Mouse (Mus musculus): Measurements from ENCODE around the gene D11Wsu47e. TPM values are rescaled to one million over a fixed set of nuclear protein-coding genes. Genes with fewer than 3 reads are reported as not detected.
A peak's percentile ranks its signal among the peaks of the same experiment; 100 is the strongest.

D11Wsu47e gene
- total RNA-seq, 2 experiments from 2014 or later: 12.7 to 13.5 TPM

DNA sequence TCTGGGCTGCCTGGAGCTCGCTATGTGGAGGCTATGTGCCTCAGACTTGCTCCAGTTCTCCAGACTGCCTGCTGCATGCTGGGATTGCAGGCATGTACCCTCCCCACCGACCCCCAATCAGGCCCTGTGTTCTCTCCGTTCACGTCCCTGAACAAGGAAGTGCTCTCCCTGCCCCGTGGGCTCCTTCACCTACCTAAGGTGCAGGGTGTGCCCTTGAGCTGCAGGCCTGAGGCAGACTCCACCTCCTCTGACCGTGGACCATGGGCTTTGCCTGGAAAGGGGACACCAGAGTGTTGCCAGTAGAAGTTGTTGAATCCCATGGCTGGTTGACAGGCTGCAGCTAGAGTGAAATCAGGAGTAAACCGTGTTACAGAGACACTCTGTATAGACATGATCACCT is 15.4 kb downstream of the D11Wsu47e start:
- no peak for DNase-seq (ENCODE audit: low spot score in 2 of 2)

DNA sequence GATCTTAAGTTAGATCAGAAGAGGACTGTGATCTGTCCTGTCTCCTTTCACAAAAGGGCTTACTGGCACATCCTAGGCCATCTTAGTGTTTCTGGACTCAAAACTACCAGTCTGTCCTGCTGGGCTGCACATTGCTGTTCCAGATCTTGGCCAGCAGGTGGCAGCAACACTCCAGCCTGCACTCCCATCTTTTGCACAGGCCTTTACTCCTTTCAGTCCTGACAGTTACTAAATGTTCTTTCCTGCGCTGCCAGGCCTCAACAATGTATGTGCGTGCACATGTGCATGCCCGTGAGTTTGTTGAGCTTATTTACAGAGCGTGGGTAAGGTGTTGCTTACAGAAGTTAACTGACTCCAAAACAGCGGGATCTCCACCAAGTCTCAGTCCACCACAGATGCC is 19.5 kb downstream of the D11Wsu47e start:
- peak; percentile 81 to 86 for DNase-seq (ENCODE audit: low spot score in 2 of 2)

DNA sequence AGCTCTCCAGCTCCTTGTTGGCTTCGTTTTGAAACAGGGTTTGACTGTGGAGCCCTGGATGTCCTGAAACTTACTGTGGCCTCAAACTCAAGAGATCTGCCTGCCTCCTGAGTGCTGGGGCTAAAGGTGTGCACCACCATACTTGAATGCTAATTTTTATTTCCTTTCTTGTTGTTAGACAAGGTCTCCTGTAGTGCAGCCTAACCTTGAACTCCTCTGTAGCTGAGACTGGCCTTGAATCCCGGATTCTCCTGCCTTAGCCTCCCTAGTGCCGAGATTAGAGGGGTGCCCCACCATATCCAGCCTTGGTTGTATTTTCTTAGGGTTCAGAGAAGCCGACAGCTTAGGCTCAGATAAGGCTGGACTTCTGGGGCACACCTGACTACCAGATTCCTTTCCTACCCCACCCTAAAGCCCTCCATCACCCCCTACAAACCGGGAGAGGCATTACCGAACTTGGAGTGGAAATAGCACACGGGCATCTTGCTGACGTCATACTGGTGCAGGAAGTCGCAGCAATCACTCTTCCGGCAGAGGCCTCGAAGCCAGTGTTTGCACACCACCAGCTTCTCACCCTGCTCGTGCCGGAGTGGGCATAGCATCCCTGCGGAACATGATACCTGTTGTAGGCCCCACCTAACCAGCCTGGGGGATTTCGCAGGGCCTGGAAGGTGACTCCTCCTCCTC is 21.9 kb downstream of the D11Wsu47e start:
- DNase-seq (ENCODE audit: low spot score in 2 of 2): no peak

DNA sequence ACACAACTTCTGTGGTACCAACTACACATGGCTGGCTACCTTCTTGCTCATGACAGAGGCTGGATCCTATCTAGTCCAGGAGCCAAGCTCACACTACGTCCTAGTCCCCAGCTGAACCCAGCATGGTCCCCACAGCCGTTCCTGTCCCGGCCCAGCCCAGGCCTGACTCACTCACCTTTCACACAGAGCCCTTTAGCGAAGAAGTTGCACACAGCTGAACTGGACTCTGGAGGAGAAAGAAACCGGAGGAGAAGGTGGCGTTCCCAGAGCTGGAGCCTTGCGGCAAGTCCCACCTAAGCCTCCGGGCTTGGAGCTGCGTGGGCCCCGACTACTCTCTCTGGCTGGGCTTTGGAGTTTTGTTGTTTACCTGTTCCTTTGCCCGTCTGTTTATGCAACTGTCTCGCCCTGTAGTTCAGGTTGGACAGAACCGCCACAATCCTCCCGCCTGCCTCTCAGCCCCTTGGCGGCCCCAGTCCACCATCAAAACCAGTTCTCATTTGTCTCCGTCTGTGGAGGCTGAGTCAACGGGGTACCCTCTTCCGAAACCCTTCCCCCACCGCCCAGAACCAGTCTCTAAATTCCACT is 24.5 kb downstream of the D11Wsu47e start:
- DNase-seq (ENCODE audit: low spot score in 2 of 2): no peak

DNA sequence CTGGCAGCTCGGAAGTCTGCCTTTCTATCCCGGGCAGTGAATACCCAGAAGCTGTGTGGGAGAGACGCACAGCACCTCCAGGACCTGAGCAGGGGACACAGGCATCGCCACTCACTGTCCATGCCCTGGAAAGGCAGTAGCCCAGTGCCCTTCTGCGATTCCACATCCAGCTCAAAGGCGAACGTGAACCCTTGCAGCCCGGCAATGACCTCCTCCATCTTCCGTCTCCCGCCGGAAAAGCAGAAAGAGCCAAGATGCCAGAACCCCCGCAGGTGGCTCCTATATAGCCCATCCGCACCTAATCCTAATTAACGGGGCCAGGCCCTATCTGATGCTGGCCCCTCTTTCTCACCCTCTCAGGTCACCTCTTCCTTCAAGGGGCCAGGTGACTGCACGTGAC is 25.1 kb downstream of the D11Wsu47e start:
- no peak for DNase-seq (ENCODE audit: low spot score in 2 of 2)

DNA sequence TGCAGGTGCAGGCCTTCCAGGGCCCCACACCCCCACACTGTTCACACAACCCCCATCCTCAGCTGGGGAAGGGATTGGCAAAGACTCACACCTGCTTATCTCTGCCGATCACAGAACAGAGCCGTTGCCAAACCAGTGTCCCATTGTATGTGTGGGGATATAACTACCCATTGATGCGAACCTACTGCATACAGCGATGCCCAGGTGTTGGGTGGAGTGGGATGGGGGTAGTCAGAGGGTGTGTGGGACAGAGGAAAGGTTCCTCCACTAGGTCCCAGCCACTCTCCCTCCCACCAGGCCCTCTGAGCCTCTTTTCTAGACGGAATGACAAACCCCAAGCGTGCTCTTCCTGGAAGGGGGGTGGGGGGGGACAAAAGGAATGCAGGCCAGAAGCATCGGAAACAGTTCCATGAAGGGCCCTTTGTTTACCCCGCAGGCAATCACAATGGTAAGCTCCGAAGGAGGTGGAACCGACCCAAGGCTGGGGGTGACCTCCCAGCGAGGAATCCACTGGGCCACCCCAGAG is 25.6 kb downstream of the D11Wsu47e start, which contains the start of gene Cpsf4l:
Cpsf4l (minus strand) TSS at position 287 of the 526 bp plus-strand sequence.
- DNase-seq (ENCODE audit: low spot score in 2 of 2): no peak

DNA sequence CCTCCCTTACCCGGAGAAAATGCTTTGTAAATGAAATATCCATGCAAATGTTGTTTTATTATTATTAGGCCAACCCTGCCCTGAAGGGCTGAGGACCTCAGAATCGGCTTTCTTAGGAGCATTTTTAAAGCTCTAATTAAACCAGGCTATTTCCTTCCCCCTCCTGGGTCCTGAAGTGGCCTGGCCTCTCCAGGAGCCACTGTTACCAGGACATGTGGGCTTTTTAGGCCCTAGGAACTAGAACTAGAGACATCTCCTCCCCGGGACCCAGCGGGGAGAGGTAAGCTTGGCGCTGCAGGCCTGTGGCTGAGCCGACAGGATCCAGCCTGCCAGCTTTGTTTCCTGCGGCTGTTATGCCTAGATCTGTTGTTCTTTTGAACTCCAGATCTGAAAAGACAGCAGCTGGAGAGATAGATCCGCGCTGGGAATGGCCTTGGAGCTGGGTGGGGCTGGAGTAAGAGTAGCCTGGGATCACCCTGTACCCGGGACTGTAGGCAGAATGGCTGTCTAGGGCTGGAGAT is 26.1 kb downstream of the D11Wsu47e start:
- no peak for DNase-seq (ENCODE audit: low spot score in 2 of 2)

DNA sequence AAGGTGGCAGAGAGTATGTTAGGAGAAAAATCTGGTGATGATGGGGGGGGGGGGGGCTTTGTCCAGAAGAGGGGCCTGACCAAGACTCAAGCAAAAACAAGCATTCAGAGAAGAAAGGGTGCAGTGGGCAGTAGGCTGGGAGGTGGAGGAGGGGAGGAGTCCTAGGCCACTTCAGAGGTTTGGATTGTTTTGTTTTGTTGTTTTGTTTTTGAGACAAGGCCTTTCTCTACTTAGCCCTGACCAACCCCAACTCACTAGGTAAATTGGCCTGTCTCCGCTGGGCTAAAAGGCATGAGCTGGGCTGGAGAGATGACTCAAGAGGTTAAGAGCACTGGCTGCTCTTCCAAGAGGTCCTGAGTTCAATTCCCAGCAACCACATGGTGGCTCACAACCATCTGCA is 26.8 kb downstream of the D11Wsu47e start:
- no peak for DNase-seq (ENCODE audit: low spot score in 2 of 2)

DNA sequence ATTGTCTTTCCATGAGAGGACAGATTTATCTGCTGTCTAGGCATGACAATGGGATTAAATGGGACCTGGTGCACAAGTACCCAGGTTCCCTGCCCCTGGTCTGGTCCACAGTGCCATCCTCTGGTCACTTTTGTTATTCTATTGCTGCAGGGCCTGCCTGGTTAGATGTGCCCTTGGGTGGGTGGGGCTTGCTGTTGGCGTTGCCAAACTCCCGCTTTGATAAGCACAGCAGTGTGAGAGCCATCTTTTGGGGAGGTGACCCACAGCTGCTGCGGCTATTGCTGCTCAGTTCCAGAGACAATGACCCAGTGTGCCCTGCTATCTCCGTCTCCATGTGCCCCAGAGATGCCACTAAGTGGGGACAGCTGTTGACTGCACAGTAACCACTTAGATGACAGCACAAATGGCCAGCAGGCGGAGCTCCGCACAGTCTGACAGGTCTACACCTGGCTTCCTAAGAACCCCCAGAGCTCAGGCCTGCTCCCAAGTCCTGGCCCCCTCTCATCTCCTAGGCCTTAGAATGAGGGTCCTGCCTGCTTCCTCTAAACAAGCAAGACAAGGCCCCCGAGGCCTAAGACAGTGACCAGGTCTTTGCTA is 31.0 kb downstream of the D11Wsu47e start:
- no peak for DNase-seq (ENCODE audit: low spot score in 2 of 2)

DNA sequence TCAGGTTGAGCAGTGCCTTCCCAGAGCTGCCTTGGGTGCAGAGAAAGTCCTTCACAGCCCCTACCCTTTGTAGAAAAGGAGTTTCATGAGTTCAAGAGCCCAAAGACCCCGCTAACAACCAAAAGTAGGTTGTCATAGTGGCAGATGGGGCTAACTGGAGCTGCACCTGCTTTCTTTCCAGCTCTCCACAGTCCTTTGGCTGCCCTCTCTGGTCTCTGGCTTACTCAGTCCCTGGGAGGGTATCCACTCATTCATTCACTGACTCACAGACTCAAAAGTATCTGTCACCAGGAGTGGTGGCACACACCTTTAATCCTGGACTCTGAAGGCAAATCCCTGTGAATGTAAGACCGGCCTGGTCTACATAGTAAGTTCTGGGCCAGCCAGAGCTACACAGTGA is 31.9 kb downstream of the D11Wsu47e start:
- no peak for DNase-seq (ENCODE audit: low spot score in 2 of 2)

DNA sequence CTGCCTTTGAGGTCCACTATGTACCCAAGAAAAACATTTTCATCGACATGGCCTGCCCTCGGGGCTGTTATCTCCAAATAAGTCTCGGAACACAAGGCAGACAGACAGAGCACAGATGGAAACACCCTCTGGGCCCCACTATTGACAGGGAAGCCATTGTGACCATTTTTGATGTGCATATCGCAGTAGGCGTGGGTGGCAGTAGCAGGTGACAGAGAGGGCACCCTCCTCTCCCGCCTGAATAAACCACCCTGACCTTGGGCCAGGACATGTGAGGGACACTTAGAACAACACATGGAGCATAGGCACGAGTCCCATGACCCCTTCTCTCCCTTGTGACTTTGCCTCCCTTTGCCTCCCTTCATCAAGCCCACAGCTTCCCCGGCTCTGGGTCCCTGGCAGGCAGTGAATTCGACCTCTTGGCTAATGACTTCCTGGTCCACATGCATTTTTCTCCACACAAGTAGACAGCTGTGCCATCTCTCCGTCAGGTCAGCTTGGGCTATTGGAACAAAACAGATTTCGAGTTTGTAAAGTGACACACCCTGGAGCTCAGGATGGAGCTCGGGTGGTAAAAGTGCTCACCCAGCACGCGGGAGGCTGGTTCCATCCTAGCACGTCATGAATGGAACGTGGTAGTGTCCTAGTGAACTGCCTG is 33.7 kb downstream of the D11Wsu47e start:
- DNase-seq (ENCODE audit: low spot score in 2 of 2): no peak

DNA sequence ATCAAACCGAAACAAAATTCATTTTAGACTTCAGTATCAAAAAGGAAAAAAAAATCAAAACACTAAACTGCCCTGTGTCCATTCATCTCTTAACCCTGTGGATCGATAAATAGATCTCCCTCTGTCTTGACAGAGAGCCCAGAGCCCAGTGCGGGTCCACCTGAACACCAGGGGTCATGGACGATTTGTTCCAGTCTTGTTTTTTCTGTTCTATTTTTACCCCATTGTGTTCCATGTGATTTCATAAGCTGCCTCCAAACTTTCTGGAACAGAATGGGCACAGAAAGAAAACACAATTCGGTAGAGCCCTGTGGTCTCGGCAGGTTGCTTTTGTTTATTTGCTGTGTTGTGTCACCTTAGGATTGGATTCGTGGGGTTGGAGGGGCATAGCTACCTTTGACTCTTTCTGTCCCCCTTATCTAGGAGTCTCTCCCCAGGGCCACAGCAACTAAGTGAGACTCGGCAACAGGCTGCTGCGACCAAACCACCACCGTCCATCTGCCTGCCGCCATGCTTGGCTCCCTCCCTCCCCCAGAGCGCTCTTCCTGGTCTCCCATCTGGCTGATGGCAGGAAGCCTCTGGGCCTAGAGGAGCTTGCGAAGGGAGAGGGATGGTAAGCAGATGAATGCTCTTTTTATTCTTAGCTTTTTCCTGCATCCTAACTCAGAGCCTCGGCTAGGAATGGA is 38.3 kb downstream of the D11Wsu47e start:
- DNase-seq (ENCODE audit: low spot score in 2 of 2): peak; percentile 57 to 68

DNA sequence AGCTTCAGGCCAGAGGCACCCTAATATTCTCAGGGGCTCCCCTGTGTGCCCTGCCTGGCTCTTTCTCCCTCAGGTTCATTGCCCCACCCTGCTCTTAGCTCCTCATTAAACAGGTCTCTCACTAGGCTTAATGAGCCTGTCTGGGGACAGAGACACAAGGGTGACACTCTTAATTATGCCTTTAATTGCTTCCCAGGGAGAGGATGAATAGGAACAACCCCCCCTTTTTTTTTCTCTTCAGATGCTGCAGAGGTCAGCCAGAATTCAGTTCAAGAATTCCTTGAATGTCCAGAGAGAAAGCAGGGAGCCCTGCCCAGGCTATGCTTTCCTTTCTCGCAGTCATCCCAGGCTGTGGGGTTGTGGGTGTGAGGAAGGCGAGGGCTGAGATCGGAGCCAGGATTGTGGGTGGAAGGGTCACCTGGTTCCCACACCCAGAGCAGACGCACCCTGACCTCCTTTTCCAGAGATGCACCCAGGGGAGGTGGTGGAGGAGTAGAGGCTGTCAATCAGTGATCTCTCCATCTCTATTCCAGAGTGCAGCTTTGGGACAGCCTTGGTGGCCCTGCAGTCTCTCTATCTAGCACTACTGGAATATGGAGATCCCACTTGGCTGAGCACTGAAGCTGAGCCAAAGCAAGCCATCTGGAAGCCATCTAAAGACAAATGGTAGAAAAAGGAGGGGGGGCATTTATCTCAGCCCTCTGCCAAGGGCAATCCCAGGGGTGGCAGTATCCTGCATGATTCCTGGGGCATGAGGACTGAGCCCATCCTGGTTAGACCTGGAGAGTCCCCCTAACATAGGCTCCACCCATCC is 41.2 kb downstream of the D11Wsu47e start:
- no peak for DNase-seq (ENCODE audit: low spot score in 2 of 2)

DNA sequence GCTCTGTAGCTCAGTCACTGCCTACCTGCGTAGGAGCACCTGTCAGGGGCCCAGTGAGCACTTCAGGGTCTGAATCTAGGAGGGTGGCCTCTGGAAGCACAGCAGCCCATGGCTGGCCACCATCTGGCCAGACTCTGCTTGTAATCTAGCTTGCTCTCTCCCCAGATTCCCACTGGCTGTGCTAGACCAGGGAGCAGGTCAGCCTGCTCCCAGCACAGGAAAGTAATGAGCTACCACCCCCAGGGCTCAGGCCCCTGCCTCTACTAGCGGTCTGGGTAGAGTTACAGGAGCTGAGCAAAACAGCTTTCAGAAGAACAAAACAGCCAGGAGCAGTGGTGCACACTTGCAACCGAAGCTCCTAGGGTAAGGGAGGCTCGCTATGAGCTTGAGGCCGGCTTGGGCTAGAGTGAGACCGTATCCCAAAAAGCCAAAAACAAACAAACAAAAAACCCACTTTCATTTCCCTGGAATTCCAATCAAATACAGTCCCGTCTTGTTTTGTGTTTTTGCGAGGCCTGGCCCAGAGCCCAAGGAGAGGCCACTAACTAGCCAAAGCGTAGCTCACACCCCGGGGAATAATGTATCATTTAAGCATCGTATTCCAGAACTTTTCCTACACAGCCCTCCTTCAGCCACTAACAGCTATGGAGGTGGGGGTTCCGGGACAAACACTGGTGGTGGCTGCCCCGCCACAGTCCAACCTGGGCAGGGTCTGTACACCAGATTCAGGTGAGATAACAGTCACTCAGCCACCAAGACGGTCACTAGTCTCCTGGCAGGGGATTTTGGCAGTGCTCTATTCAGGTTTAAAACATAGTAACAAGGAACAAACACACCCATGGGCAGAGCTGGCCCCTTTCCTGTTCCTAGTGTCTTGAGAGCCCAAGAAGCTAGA is 43.0 kb downstream of the D11Wsu47e start:
- no peak for DNase-seq (ENCODE audit: low spot score in 2 of 2)

DNA sequence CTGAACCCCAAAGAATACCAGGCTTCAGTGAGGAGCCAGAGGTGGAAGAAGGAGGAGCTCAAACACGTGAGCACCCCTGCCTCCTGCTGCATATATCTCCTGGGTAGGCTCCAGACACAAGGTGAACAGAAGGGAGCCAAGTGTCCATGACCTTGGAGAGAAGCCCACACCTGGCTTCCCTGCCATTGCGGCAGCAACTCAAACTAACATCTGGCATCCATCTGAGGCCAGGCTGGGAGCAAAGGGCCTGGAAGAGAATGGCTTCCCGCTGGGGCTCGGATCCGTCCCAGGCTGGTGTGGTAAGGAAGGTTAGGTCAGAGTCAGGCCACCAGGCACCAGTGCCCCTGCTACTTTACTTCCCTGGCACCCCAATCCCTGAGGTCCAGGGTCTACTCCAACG is 43.8 kb downstream of the D11Wsu47e start:
- DNase-seq (ENCODE audit: low spot score in 2 of 2): no peak

DNA sequence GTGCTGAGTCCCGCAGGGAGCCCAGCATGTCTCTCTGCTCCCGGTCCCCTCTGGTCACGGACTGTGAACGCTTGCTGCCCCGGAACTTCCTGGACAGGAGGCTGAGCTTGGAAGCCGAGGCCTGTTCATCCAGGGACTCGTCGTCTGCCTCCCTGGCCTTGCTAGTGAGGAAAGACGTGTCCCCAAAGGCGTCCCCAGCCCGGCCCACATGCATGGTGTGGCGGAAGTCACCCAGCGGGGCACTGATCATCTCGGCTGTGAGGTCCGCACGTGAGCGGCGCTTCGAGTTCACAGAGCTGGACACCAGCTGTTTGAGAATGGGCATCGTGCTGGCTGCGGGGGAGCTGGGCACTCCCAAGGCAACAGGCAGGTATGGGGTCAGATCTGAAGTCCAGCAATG is 45.0 kb downstream of the D11Wsu47e start:
- no peak for DNase-seq (ENCODE audit: low spot score in 2 of 2)

DNA sequence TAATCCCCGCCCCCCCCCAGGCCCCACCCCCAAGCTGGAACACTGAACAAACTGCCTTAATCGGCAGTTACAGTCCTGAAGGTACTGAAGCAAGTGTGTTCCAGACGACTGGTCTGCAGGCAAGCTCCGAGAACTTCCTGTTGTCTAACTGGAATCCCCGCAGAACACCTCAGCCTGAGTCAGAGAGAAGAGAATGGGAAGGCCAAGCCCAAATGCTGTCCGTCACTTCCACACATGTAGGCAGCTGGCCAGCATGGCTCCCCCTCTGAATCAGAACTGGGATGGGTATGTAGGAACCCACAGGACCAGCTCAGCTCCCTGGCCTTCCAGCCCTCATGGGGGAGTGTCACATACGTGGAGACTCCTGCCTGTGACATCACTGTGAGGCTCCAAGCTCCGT is 45.7 kb downstream of the D11Wsu47e start:
- no peak for DNase-seq (ENCODE audit: low spot score in 2 of 2)

DNA sequence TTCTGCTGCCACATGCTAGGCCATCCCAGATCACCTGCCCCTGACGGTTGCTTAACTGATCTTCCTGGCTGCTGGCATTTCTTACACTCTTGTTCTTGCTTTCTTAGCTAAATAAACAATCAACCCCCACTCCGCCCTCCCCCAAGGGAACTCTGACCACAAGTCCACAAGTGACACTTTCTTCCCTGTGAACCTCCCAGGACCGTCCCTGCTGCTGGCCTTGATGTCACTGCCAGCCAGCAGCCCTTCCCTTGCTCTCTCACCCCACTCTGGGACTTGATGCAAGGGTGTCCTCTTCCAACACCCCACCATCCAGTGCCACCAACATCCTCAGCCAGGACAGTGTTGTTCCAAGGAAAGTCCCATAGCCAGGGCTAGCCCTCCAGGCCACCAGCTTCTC is 46.7 kb downstream of the D11Wsu47e start:
- no peak for DNase-seq (ENCODE audit: low spot score in 2 of 2)

DNA sequence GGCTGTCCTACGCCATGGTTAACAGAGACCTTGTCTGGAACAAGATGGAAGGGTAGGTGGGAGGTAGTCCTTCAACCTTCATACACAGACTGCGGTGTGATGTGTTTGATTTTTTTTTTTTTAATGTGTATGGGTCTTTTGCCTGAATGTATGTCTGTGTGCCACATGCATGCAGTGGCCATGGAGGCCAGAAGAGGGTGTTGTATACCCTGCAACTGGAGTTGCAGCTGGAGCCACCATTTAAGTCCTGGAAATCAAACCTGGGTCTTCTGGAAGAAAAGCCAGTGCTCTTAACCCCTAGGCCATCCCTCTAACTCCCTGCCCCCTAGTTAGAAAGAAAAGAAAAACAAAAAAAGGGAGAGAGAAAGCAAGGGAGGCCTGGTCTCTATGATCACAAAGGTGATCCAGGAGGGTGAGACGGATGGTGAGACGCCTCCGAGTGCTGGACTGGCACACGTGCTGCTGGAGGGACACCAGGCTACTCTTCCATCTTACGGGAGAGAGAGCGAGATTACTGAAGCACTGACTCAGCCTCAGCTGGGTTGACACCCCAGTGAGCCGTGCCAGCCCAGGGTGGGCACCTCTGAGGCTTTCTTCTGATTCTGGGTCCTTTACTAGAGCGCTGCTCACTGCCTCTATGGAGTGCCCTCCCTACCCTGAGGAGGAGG is 47.9 kb downstream of the D11Wsu47e start:
- no peak for DNase-seq (ENCODE audit: low spot score in 2 of 2)
